Mouse (Mus musculus) brown adipose tissue, adult 24 weeks (tissue): ENCODE results near the gene C2cd3. TPM values are rescaled to one million over a fixed set of nuclear protein-coding genes. Genes with fewer than 3 reads are reported as not detected.
A peak's percentile ranks its signal among the peaks of the same experiment; 100 is the strongest.

Experiments used
- H3K27ac ChIP-seq: fragments of 200-500 bp; replicated peaks from 2 replicates; pipeline ENCODE4 v1.5.1; 2012; ENCODE audit warnings: low read depth, mild to moderate bottlenecking, low read length
- H3K4me1 ChIP-seq: fragments of 200-500 bp; 2 replicates; pipeline ENCODE4 v1.6.1; 2012; ENCODE audit warnings: low read length, mixed read lengths; ENCODE audit not compliant: control insufficient read depth, insufficient read depth, insufficient read length
- H3K4me3 ChIP-seq: fragments of 200-500 bp; 2 replicates; pipeline ENCODE4 v1.5.1; 2012; ENCODE audit warnings: low read depth, mild to moderate bottlenecking, low read length, moderate library complexity; ENCODE audit not compliant: insufficient read depth
- polyA plus RNA-seq: library from polyadenylated mRNA; stranded (reverse); fragments of >200 nt; gene quantifications from 2 replicates; pipeline ENCODE4 v1.2.4, GENCODE M21; 2012; ENCODE audit not compliant: missing spikeins, insufficient read depth, insufficient read length

C2cd3 gene
- polyA plus RNA-seq, 1 experiment, result 5.7 TPM

GRCm38 (mm10) chr7:100446271-100446670 lies 74.2 kb downstream of the C2cd3 start:
- H3K27ac ChIP-seq, result no peak overlapping the region
- H3K4me3 ChIP-seq, result no peak overlapping the region
- no peaks in the 10 kb centered on the region for H3K4me1 ChIP-seq

- Histone ChIP-seq H3K4me3 (no peak overlapping the region), H3K27ac (no peak overlapping the region), H3K4me1 (no peaks in the 10 kb centered on the region)
Observed at GRCm38 (mm10) chr7:100448530-100448929, 76.5 kb downstream of the C2cd3 start.

GRCm38 (mm10) chr7:100448985-100449384 lies 77.0 kb downstream of the C2cd3 start:
- Histone ChIP-seq H3K27ac (no peak overlapping the region), H3K4me1 (no peaks in the 10 kb centered on the region), H3K4me3 (no peak overlapping the region)

- Histone ChIP-seq H3K4me1 (peaks cover 21% of the 10 kb centered on the region), H3K4me3 (no peak overlapping the region), H3K27ac (no peak overlapping the region)
Observed at GRCm38 (mm10) chr7:100458153-100458552, 86.1 kb downstream of the C2cd3 start.

- H3K4me1 ChIP-seq, result peaks cover 27% of the 10 kb centered on the region
- H3K27ac ChIP-seq, result peak overlapping the region; percentile 65; the same call in 1 of the 2 replicates
- no peak overlapping the region for H3K4me3 ChIP-seq
Observed at GRCm38 (mm10) chr7:100459862-100460261, 87.8 kb downstream of the C2cd3 start.

- Histone ChIP-seq H3K27ac (peak overlapping the region; percentile 99), H3K4me1 (peaks cover 36% of the 10 kb centered on the region), H3K4me3 (no peak overlapping the region)
Observed at GRCm38 (mm10) chr7:100461621-100462151, 89.7 kb downstream of the C2cd3 start.

GRCm38 (mm10) chr7:100463194-100463593 lies 91.2 kb downstream of the C2cd3 start:
- Histone ChIP-seq H3K27ac (peak overlapping the region; percentile 15; the same call in 1 of the 2 replicates), H3K4me3 (no peak overlapping the region), H3K4me1 (peaks cover 38% of the 10 kb centered on the region)

- Histone ChIP-seq H3K4me1 (peaks cover 38% of the 10 kb centered on the region), H3K4me3 (no peak overlapping the region), H3K27ac (peak overlapping the region; percentile 47; the same call in 1 of the 2 replicates)
Observed at GRCm38 (mm10) chr7:100463757-100464156, 91.7 kb downstream of the C2cd3 start.

GRCm38 (mm10) chr7:100464248-100464647 lies 92.2 kb downstream of the C2cd3 start:
- H3K4me1 ChIP-seq, result peaks cover 38% of the 10 kb centered on the region
- no peak overlapping the region for H3K4me3 ChIP-seq
- peak overlapping the region; percentile 47 for H3K27ac ChIP-seq

GRCm38 (mm10) chr7:100465248-100465647 lies 93.2 kb downstream of the C2cd3 start:
- Histone ChIP-seq H3K27ac (peak overlapping the region; percentile 97), H3K4me1 (peaks cover 38% of the 10 kb centered on the region), H3K4me3 (no peak overlapping the region)

GRCm38 (mm10) chr7:100465656-100466309 lies 93.8 kb downstream of the C2cd3 start:
- H3K4me1 ChIP-seq, result peaks cover 34% of the 10 kb centered on the region
- peak overlapping the region; percentile 97 for H3K27ac ChIP-seq
- H3K4me3 ChIP-seq, result 0 out of 2 replicates have a peak overlapping the region, but pooled peaks have one; percentile 16

GRCm38 (mm10) chr7:100466781-100467510 lies 94.9 kb downstream of the C2cd3 start:
- no peak overlapping the region for H3K4me3 ChIP-seq
- peaks cover 25% of the 10 kb centered on the region for H3K4me1 ChIP-seq
- peak overlapping the region; percentile 97 for H3K27ac ChIP-seq

- H3K4me1 ChIP-seq, result peaks cover 20% of the 10 kb centered on the region
- H3K27ac ChIP-seq, result no peak overlapping the region
- no peak overlapping the region for H3K4me3 ChIP-seq
Observed at GRCm38 (mm10) chr7:100468761-100469160, 96.7 kb downstream of the C2cd3 start.

GRCm38 (mm10) chr7:100469502-100469901 lies 97.5 kb downstream of the C2cd3 start:
- Histone ChIP-seq H3K4me3 (no peak overlapping the region), H3K27ac (no peak overlapping the region), H3K4me1 (peaks cover 17% of the 10 kb centered on the region; the same call in 1 of the 2 replicates)

GRCm38 (mm10) chr7:100470796-100471406 lies 98.9 kb downstream of the C2cd3 start:
- Histone ChIP-seq H3K4me1 (peaks cover 8% of the 10 kb centered on the region; the same call in 1 of the 2 replicates), H3K4me3 (no peak overlapping the region), H3K27ac (peak overlapping the region; percentile 98)
